Mouse (Mus musculus) olfactory bulb, adult 2 months (tissue): Measurements from ENCODE around the gene Iqck. TPM values are rescaled to one million over a fixed set of nuclear protein-coding genes. Genes with fewer than 3 reads are reported as not detected.

ENCODE experiments used
- H3K27ac ChIP-seq: fragments of 200-500 bp; 2 replicates; pipeline ENCODE4 v1.5.1; 2012; ENCODE audit warnings: low read depth, low read length; ENCODE audit not compliant: insufficient read depth
- H3K4me1 ChIP-seq: fragments of 200-500 bp; 2 replicates; pipeline ENCODE4 v1.6.1; 2012; ENCODE audit warnings: low read length; ENCODE audit not compliant: control insufficient read depth, insufficient read depth
- H3K4me3 ChIP-seq: fragments of 200-500 bp; 2 replicates; pipeline ENCODE4 v1.5.1; 2012; ENCODE audit warnings: mild to moderate bottlenecking, low read depth, low read length, moderate library complexity; ENCODE audit not compliant: insufficient read depth
- CTCF ChIP-seq: fragments of 200-500 bp; IDR thresholded peaks from 2 replicates; pipeline ENCODE4 v1.5.1; 2012; ENCODE audit warnings: low read depth, mild to moderate bottlenecking, low read length, moderate library complexity; ENCODE audit not compliant: insufficient read depth
- POLR2A ChIP-seq: fragments of 200-500 bp; IDR thresholded peaks from 2 replicates; pipeline ENCODE4 v1.6.1; 2012; ENCODE audit warnings: mild to moderate bottlenecking, low read depth, low read length, moderate library complexity; ENCODE audit not compliant: insufficient read depth
- WGBS: fragments of 180-500 bp; shearing (Covaris S2); methylation state at CpG from one replicate; pipeline ENCODE4 v1.1.7; 2018; 5-methylcytosine and 5-hydroxymethylcytosine counted together
- polyA plus RNA-seq: library from polyadenylated mRNA; stranded (reverse); fragments of >200 nt; gene quantifications from 2 replicates; pipeline ENCODE4 v1.2.4, GENCODE M21; 2012; ENCODE audit warnings: low replicate concordance; ENCODE audit not compliant: missing spikeins, insufficient read depth, insufficient read length

Iqck gene
- polyA plus RNA-seq, 1 experiment: not detected

DNA sequence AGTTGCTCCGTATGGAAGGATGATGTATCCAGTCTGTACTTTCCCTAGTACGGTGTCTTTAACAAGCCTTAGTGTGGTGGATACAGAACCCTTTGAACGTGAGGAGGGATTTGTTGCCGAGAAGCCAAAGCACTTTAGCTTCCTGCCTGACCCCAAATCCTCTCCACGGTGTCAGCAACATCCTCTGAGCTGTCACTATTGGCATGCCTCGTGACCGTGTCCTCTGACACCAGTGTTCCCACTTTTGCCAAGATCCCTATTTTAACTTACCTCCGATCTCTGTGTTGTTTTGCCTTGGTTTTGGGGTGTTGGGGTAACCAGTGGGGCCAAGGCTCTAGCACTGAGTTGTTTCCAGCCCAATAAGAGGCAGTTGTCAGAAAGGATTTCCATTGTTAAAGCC lies 115.9 kb downstream of the Iqck start:
- TF ChIP-seq POLR2A: no peak
- peak; percentile 9; the same call in 1 of the 2 replicates for TF ChIP-seq CTCF
- 64% methylated on average over 8 of the region's 8 CpGs for WGBS
- no peak overlapping the region for H3K4me3 ChIP-seq

DNA sequence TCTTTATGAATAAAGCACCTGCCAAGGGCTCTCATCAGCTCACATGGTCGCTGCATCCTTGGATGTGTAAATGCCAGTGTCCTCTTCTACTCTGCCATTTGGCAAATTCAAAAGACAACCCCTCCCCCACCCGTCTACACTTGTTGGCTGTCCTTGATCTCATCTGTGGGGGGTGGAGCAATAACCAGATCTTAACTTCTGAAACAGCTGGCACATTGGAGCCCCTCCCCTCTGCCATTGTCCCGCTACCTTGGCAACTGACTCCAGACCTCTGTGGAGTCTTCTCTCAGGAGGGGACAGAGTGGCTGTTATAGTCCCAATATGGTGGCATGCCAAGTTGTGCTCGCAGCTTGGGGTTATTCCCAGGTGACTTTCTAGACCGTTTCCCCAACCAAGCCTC lies 116.8 kb downstream of the Iqck start:
- Histone ChIP-seq H3K4me3 (no peak overlapping the region), H3K4me1 (peaks cover 42% of the 10 kb centered on the region), H3K27ac (peak overlapping the region; percentile 50; the same call in 1 of the 2 replicates)
- TF ChIP-seq CTCF: no peak
- no peak for TF ChIP-seq POLR2A
- WGBS: 35% methylated on average over 5 of the region's 5 CpGs

More for the DNA sequence above, 115.9 kb downstream of the Iqck start:
- Histone ChIP-seq H3K4me1 (peaks cover 40% of the 10 kb centered on the region), H3K27ac (peak overlapping the region; percentile 4; the same call in 1 of the 2 replicates)

DNA sequence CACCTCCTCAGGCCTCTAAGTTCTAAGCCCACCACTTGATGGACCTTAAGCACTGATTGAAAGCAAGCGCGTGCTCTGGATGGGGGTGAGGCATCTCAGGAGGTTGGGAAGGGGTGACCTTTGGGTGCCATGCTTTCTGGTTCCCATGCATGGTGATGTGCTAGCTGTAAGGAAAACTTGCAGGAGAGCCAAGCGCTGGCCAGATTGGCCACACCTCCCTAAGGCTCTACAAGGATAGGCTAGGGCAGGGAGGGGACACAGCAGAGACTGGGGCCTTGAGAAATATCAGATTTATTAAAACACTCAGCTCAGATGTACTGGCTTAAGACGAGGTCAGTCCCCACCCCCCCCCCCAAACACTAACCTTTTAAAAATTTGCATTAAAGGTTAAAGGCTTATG lies 117.8 kb downstream of the Iqck start:
- Histone ChIP-seq H3K4me1 (peaks cover 45% of the 10 kb centered on the region), H3K27ac (peak overlapping the region; percentile 50), H3K4me3 (no peak overlapping the region)
- 76% methylated on average over 4 of the region's 4 CpGs for WGBS
- no peak for TF ChIP-seq CTCF
- no peak for TF ChIP-seq POLR2A

DNA sequence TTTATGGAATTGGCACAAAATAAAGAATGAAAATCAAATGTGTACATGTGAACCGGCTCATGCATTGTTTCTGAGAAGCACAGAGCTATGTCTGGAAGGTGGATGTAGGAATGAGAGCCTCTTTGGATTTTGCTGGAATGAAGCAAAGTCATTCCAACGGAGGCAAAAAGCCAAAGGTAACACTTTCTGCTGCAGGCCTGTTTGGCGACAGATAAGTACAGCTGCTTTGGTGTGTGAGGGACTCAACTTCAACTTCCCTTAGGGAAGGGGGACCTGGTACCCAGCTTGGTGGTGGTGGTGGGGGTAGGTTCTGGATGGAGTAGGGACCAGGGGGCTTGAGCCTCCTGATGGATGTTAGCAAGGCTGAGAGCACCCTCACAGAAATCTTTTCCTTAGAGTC lies 120.3 kb downstream of the Iqck start:
- H3K27ac ChIP-seq: peak overlapping the region; percentile 85
- no peak for TF ChIP-seq POLR2A
- TF ChIP-seq CTCF: no peak
- no peak overlapping the region for H3K4me3 ChIP-seq
- peaks cover 56% of the 10 kb centered on the region for H3K4me1 ChIP-seq
- WGBS: 29% methylated on average over 3 of the region's 3 CpGs

DNA sequence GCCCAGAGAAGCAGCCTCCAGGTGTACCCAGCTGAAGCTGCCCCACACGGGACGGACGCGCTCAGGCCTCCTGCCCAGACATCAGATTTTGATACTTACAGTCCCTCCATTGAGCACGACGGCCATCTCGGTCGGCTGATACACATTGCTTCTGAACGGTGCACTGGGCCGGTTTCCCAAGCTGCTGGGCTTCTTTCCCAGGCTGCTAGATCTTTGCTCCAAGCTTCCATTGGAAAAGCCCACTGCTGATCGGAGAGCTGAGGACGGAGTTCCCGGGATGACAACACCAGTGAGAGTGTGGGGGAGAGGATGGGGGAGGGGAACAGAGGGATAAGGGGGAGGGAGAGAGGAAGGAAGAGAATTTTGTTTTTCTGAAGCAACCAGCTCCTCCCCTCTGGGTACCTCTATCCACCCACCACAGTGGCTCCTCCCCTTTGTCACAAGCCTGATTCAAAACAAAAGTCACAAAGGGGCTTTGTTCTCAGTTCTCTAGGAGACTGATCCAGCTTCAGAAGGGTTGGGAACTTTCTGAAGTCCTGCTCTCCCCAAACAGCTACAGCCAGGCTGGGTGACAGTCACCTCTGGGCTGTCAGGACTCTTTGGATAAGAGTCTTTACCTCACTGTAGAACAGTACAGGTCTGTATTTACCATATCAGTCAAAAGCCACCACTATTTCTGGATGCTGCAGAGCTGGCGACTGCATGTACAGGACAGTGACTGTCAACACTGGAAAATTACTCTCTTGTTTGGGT lies 121.0 kb downstream of the Iqck start:
- peak overlapping the region; percentile 89 for H3K27ac ChIP-seq
- WGBS: 12% methylated on average over 14 of the region's 14 CpGs
- TF ChIP-seq CTCF (no peak), POLR2A (no peak)
- peak overlapping the region; percentile 11 for H3K4me3 ChIP-seq
- H3K4me1 ChIP-seq: peaks cover 62% of the 10 kb centered on the region

DNA sequence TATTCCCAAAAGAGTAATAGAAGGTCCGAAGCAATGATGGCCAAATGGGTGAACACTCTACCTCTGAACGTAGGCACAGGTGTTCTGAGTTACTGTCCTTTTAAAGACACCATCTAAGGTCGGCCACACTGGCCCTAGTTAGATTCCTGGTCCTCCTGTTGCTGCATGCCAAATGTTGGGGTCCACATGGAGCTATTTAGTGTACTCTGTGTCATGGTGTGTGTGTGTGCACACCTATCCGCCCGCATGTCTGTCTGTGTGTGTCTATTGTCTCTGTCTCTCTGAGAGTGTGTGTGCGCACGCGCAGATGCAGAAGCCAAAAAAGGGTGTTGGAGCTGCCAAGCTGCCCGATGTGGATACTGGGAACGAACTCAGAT lies 121.6 kb downstream of the Iqck start:
- H3K4me1 ChIP-seq: peaks cover 66% of the 10 kb centered on the region
- 34% methylated on average over 10 of the region's 10 CpGs for WGBS

DNA sequence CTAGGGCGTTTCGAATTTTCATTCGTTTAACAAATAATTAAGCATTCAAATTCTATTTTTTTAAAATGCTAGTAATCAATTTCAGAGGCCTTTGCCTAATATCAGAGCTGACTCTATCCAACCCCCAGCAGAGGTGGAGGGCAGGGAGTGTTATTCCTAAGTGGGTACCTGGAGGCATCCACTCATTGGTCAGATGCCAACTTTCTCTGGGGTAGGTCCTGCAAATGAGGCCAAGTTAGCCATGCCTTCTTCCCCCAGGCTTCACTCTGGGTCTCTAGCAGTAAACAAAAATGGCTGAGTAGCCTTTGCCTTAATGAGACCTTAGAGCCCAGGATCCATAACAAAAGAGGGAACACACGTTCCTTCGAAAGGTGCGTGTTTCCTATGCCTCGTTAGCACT lies 123.6 kb downstream of the Iqck start:
- Histone ChIP-seq H3K27ac (no peak overlapping the region; the same call in 1 of the 2 replicates), H3K4me3 (no peak overlapping the region), H3K4me1 (peaks cover 66% of the 10 kb centered on the region)
- WGBS: 41% methylated on average over 7 of the region's 7 CpGs
- TF ChIP-seq CTCF: no peak
- TF ChIP-seq POLR2A: no peak

More for the DNA sequence above, 121.6 kb downstream of the Iqck start:
- Histone ChIP-seq H3K27ac (peak overlapping the region; percentile 89), H3K4me3 (no peak overlapping the region)
- TF ChIP-seq CTCF (no peak), POLR2A (no peak)

DNA sequence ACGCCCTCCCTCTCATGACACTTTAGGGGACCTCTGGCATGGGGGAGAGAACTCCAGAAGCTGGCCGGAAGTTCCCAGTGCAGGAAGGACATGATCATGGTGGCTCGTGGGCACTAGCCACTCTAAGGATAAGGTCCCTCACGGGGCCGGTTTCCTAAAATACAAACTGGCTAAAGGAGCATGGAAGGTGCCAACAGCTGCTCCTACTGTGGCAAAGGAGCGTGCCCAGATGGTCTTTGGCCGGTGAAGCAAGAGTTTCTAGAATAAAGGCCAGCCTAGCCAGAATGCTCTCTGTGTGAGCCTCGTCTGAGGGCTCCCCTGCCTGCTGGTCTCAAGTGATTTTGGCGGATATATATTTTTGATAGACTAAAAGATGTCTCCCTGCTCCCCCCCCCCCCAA lies 124.2 kb downstream of the Iqck start:
- Histone ChIP-seq H3K27ac (peak overlapping the region; percentile 8), H3K4me3 (no peak overlapping the region), H3K4me1 (peaks cover 66% of the 10 kb centered on the region)
- WGBS: 28% methylated on average over 9 of the region's 9 CpGs
- TF ChIP-seq CTCF: no peak
- TF ChIP-seq POLR2A: no peak

DNA sequence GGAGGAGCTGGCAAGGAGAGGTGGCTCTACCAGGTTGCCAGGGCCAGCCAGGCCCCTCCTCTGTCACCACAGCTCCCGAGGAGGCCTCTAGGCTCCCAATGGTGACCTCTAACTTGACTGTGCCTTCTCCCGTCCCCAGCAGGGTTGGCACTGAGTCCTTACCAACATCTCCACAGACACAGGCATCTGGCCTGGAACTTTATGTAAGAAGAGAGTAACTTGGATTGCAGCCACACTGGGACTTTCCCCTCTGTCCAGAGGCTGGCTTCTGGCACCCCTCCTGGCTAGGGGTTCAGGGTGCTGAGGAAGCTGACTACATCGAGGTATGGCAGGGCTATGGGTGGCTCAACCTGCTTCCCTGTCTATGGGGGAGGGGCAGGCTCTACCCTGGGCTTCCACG lies 125.8 kb downstream of the Iqck start:
- Histone ChIP-seq H3K27ac (peak overlapping the region; percentile 68), H3K4me1 (peaks cover 60% of the 10 kb centered on the region), H3K4me3 (peak overlapping the region; percentile 6; the same call in 1 of the 2 replicates)
- TF ChIP-seq CTCF (no peak), POLR2A (no peak)
- 10% methylated on average over 4 of the region's 4 CpGs for WGBS

DNA sequence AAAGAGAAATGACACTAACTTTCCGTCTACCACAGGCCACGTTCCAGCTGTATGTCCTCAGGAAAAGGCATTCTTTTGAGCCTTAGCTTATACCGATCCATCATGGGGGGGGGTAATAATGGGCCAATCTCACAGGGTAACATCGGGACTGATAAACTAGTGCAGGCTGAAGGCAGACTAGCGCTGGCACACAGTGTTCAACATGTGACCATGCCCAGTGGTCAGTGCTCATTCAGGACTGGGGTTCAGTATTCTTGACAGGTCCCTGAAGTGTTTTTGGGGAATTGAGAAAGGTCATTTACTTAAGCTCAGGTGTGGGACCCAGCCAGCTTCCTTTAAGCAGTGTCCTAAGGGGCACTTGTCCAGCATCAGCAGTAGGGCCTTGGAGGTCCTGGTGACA lies 126.3 kb downstream of the Iqck start:
- no peak for TF ChIP-seq POLR2A
- TF ChIP-seq CTCF: no peak
- 53% methylated on average over 5 of the region's 5 CpGs for WGBS
- H3K27ac ChIP-seq: peak overlapping the region; percentile 68
- peaks cover 58% of the 10 kb centered on the region for H3K4me1 ChIP-seq
- no peak overlapping the region for H3K4me3 ChIP-seq
